Mouse (Mus musculus): ENCODE measurements around the gene Lrig1. TPM values are rescaled to one million over a fixed set of nuclear protein-coding genes. Genes with fewer than 3 reads are reported as not detected.

Gene Lrig1
- total and polyA plus RNA-seq, 2 experiments from 2014 or later, result 10.7 to 53.3 TPM

- no peaks in the 10 kb centered on the region for H3K27me3 ChIP-seq (ENCODE audit: insufficient read depth, low read length)
- H3K9ac ChIP-seq, result no peak overlapping the region
- no peak overlapping the region for H3K4me2 ChIP-seq (ENCODE audit: low read depth)
- no peak for TF ChIP-seq CTCF (IDR thresholded peaks at IDR 0.05; ENCODE audit: low read depth)
- H3K9me3 ChIP-seq (ENCODE audit: low read length), result no peaks in the 10 kb centered on the region
- DNase-seq (no peak), ATAC-seq (no peak)
- H3K4me3 ChIP-seq (ENCODE audit: low read depth, low read length), result no peak overlapping the region
- 54% methylated on average over 5 of the region's 5 CpGs for WGBS
- no peak overlapping the region for H3K27ac ChIP-seq (ENCODE audit: low read depth, low read length)
- no peaks in the 10 kb centered on the region for H3K36me3 ChIP-seq (ENCODE audit: insufficient read depth)
- peaks cover 4% of the 10 kb centered on the region; the same call in 1 of the 2 replicates for H3K4me1 ChIP-seq (ENCODE audit: insufficient read depth)
These were observed 104.8 kb downstream of the Lrig1 start for GRCm38 (mm10) chr6:94595206-94595605.

- Histone ChIP-seq H3K9me3 (ENCODE audit: low read length) (no peaks in the 10 kb centered on the region), H3K36me3 (ENCODE audit: insufficient read depth) (no peaks in the 10 kb centered on the region), H3K4me3 (ENCODE audit: low read depth, low read length) (no peak overlapping the region), H3K9ac (no peak overlapping the region), H3K27ac (ENCODE audit: low read depth, low read length) (no peak overlapping the region), H3K4me1 (ENCODE audit: insufficient read depth) (peaks cover 4% of the 10 kb centered on the region; the same call in 1 of the 2 replicates), H3K27me3 (ENCODE audit: insufficient read depth, low read length) (no peaks in the 10 kb centered on the region), H3K4me2 (ENCODE audit: low read depth) (no peak overlapping the region)
- WGBS, result 65% methylated on average over 11 of the region's 11 CpGs
- no peak for ATAC-seq
- TF ChIP-seq CTCF (IDR thresholded peaks at IDR 0.05; ENCODE audit: low read depth), result no peak
- DNase-seq, result no peak
These were observed 105.2 kb downstream of the Lrig1 start for GRCm38 (mm10) chr6:94594711-94595110.

GRCm38 (mm10) chr6:94594096-94594665, 105.8 kb downstream of the Lrig1 start:
- DNase-seq, result no peak
- Histone ChIP-seq H3K9ac (no peak overlapping the region), H3K9me3 (ENCODE audit: low read length) (no peaks in the 10 kb centered on the region), H3K36me3 (ENCODE audit: insufficient read depth) (no peaks in the 10 kb centered on the region), H3K4me2 (ENCODE audit: low read depth) (no peak overlapping the region), H3K27me3 (ENCODE audit: insufficient read depth, low read length) (no peaks in the 10 kb centered on the region), H3K4me1 (ENCODE audit: insufficient read depth) (peaks cover 4% of the 10 kb centered on the region; the same call in 1 of the 2 replicates), H3K4me3 (ENCODE audit: low read depth, low read length) (no peak overlapping the region), H3K27ac (ENCODE audit: low read depth, low read length) (no peak overlapping the region)
- ATAC-seq, result no peak
- WGBS, result 47% methylated on average over 6 of the region's 6 CpGs
- no peak for TF ChIP-seq CTCF (IDR thresholded peaks at IDR 0.05; ENCODE audit: low read depth)

- peak; percentile 84 for ATAC-seq
- TF ChIP-seq CTCF (IDR thresholded peaks at IDR 0.05; ENCODE audit: low read depth), result no peak
- Histone ChIP-seq H3K27me3 (ENCODE audit: insufficient read depth, low read length) (no peaks in the 10 kb centered on the region), H3K4me2 (ENCODE audit: low read depth) (no peak overlapping the region), H3K36me3 (ENCODE audit: insufficient read depth) (no peaks in the 10 kb centered on the region), H3K4me1 (ENCODE audit: insufficient read depth) (peaks cover 4% of the 10 kb centered on the region; the same call in 1 of the 2 replicates), H3K4me3 (ENCODE audit: low read depth, low read length) (no peak overlapping the region), H3K27ac (ENCODE audit: low read depth, low read length) (no peak overlapping the region), H3K9ac (no peak overlapping the region), H3K9me3 (ENCODE audit: low read length) (no peaks in the 10 kb centered on the region)
- DNase-seq, result no peak
- WGBS, result 16% methylated on average over 4 of the region's 4 CpGs
These were observed 107.2 kb downstream of the Lrig1 start for GRCm38 (mm10) chr6:94592710-94593109.

- Histone ChIP-seq H3K9me3 (ENCODE audit: low read length) (no peaks in the 10 kb centered on the region), H3K36me3 (ENCODE audit: insufficient read depth) (no peaks in the 10 kb centered on the region), H3K4me3 (ENCODE audit: low read depth, low read length) (no peak overlapping the region), H3K9ac (no peak overlapping the region), H3K4me2 (ENCODE audit: low read depth) (no peak overlapping the region), H3K27ac (ENCODE audit: low read depth, low read length) (no peak overlapping the region), H3K27me3 (ENCODE audit: insufficient read depth, low read length) (no peaks in the 10 kb centered on the region), H3K4me1 (ENCODE audit: insufficient read depth) (peaks cover 4% of the 10 kb centered on the region; the same call in 1 of the 2 replicates)
- no peak for DNase-seq
- peak; percentile 59; the same call in 1 of the 2 replicates for ATAC-seq
- WGBS, result 18% methylated on average over 8 of the region's 8 CpGs
- no peak for TF ChIP-seq CTCF (IDR thresholded peaks at IDR 0.05; ENCODE audit: low read depth)
These were observed 107.7 kb downstream of the Lrig1 start for GRCm38 (mm10) chr6:94592243-94592642.

GRCm38 (mm10) chr6:94588365-94588764, 111.6 kb downstream of the Lrig1 start:
- H3K27ac ChIP-seq (ENCODE audit: low read depth, low read length), result no peak overlapping the region
- no peak for ATAC-seq
- 88% methylated on average over 4 of the region's 4 CpGs for WGBS

GRCm38 (mm10) chr6:94584976-94585375, 115.0 kb downstream of the Lrig1 start:
- no peak overlapping the region for H3K4me2 ChIP-seq (ENCODE audit: low read depth)
- no peak for ATAC-seq
- DNase-seq, result no peak
- no peak overlapping the region for H3K4me3 ChIP-seq (ENCODE audit: low read depth, low read length)
- no peak for TF ChIP-seq CTCF (IDR thresholded peaks at IDR 0.05; ENCODE audit: low read depth)
- 88% methylated on average over 4 of the region's 4 CpGs for WGBS
- H3K9ac ChIP-seq, result no peak overlapping the region
- H3K36me3 ChIP-seq (ENCODE audit: insufficient read depth), result no peaks in the 10 kb centered on the region
- H3K27ac ChIP-seq (ENCODE audit: low read depth, low read length), result no peak overlapping the region
- H3K27me3 ChIP-seq (ENCODE audit: insufficient read depth, low read length), result no peaks in the 10 kb centered on the region
- no peaks in the 10 kb centered on the region for H3K4me1 ChIP-seq (ENCODE audit: insufficient read depth)
- no peaks in the 10 kb centered on the region for H3K9me3 ChIP-seq (ENCODE audit: low read length)

More at GRCm38 (mm10) chr6:94588365-94588764, 111.6 kb downstream of the Lrig1 start:
- TF ChIP-seq CTCF (IDR thresholded peaks at IDR 0.05; ENCODE audit: low read depth), result no peak
- Histone ChIP-seq H3K4me1 (ENCODE audit: insufficient read depth) (peaks cover 4% of the 10 kb centered on the region; the same call in 1 of the 2 replicates), H3K36me3 (ENCODE audit: insufficient read depth) (no peaks in the 10 kb centered on the region), H3K4me2 (ENCODE audit: low read depth) (no peak overlapping the region), H3K9me3 (ENCODE audit: low read length) (no peaks in the 10 kb centered on the region), H3K9ac (no peak overlapping the region), H3K27me3 (ENCODE audit: insufficient read depth, low read length) (no peaks in the 10 kb centered on the region), H3K4me3 (ENCODE audit: low read depth, low read length) (no peak overlapping the region)
- no peak for DNase-seq

All from forebrain, postnatal 0 days (tissue).